Mouse (Mus musculus) lung, postnatal 14 days (tissue): ENCODE data around the gene Gm5157.
"Not testable (repeated sequence)": the region's sequence is repeated elsewhere in the genome, so short reads cannot be mapped to it uniquely, and the experiment has no call there.

Source experiments
- DNase-seq: peaks from one replicate; pipeline ENCODE4 v3.0.0; 2021

Gene Gm5157

DNA sequence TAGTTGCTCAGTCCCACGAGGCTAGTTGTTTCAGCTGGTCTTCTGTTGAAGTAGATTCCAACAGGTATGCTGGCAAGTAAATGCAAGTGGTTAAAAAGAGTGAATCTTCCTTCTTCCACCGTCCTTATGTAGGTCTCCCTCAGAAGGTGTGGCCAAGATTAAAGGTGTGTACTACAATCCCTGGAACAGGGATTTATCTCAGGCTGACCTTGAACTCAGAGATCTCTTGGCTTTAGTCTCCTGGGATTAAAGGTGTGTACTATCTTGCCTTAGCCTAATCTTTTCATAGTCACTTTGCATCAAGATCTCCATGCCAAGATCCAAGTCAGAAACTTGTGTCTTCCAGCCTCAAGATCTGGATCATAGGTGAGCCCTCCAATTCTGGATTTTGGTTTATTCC, at the start of gene Gm5157:
TSS of gene Gm5157 (minus strand) at position 101 of the 400 bp plus-strand sequence.
- DNase-seq: not testable (repeated sequence)

DNA sequence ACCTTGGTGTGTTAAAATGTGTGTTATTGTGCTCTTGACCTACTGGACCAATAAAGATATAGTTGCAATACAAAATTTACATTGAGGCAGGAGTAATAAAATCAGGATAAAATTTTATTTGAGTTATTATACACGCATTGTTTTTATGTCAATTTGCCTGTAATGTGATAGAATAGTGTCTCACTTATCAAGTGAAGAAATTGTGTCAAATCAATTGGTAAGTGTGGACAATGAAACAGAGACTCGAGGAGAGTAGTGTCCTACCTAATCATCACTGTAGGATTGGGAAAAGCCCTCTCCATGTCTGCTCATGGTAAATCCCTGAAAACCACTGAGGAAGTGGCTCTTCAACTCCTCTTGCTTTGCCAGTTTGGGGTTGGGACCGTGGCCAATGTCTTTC, 28.3 kb downstream of the Gm5157 start, which contains the start of gene Vmn1r123:
TSS of gene Vmn1r123 (plus strand) at position 301 of the 400 bp plus-strand sequence.
- not testable (repeated sequence) for DNase-seq
